Mouse (Mus musculus): Measurements from ENCODE around the gene Polr1d. TPM values are rescaled to one million over a fixed set of nuclear protein-coding genes. Genes with fewer than 3 reads are reported as not detected.

Gene Polr1d
- polyA plus RNA-seq, 1 experiment from 2014 or later: 139 TPM

DNA sequence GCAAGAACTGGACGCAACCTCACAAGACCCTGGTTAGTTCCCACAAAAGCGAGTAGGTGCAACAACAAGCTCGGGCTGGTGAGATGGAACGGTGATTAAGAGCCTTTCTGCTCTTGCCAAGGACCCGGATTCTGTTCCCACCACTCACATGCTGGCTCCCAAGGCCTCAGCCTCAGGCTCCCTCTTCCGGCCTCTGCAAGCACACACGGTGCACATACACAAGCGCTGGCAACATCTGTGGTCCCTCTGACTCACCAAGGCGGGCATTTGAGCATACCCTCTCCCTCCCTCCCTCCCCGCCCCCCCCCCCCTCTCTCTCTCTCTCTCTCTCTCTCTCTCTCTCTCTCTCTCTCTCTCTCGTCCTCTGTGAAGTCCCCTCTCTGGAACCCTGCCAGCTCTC is 31.5 kb upstream of the Polr1d start:
- Histone ChIP-seq H3K9ac (no peak overlapping the region), H3K36me3 (peaks cover 9% of the 10 kb centered on the region), H3K4me2 (replicated peaks) (no peak overlapping the region), H3K27ac (replicated peaks) (no peak overlapping the region), H3K4me1 (peaks cover 23% of the 10 kb centered on the region; the same call in 1 of the 2 replicates), H3K27me3 (no peaks in the 10 kb centered on the region), H3K4me3 (replicated peaks) (no peak overlapping the region), H3K9me3 (replicated peaks) (no peaks in the 10 kb centered on the region)
- WGBS: 60% methylated on average over 10 of the region's 11 CpGs
- ATAC-seq (ENCODE audit: insufficient number of reproducible peaks, low FRiP score, low TSS enrichment, low read depth): no peak

DNA sequence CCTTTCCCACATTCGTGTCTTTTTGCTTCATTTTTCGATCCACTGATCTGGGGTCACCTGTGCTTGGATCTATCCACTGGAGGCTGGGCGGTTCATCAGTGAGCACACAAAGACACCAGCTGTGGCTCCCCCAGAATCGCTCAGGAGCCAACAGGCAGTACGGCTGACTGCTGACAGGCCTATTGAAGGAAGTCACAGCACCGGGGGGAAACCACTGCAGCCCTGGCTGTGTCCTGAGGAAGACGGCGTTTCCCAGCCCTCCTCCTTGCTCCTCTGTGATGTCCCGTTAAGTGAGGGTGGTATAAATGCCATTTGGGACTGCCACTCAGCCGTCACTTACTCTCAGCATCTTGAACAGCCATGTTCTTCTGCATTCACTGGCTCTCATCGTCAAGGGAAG is 30.9 kb upstream of the Polr1d start:
- H3K27me3 ChIP-seq: no peaks in the 10 kb centered on the region
- no peak overlapping the region for H3K4me2 ChIP-seq (replicated peaks)
- H3K4me3 ChIP-seq (replicated peaks): no peak overlapping the region
- peaks cover 9% of the 10 kb centered on the region for H3K36me3 ChIP-seq
- no peak for ATAC-seq (ENCODE audit: insufficient number of reproducible peaks, low FRiP score, low TSS enrichment, low read depth)
- no peaks in the 10 kb centered on the region for H3K9me3 ChIP-seq (replicated peaks)
- WGBS: 72% methylated on average over 11 of the region's 11 CpGs
- H3K4me1 ChIP-seq: peaks cover 26% of the 10 kb centered on the region; the same call in 1 of the 2 replicates
- H3K9ac ChIP-seq: no peak overlapping the region
- H3K27ac ChIP-seq (replicated peaks): no peak overlapping the region

GRCm38 (mm10) chr5:147049544-147050209 is 27.2 kb upstream of the Polr1d start:
- no peaks in the 10 kb centered on the region for H3K36me3 ChIP-seq
- H3K9me3 ChIP-seq (replicated peaks): no peaks in the 10 kb centered on the region
- peaks cover 25% of the 10 kb centered on the region; the same call in 1 of the 2 replicates for H3K4me1 ChIP-seq
- no peak overlapping the region for H3K4me3 ChIP-seq (replicated peaks)
- H3K9ac ChIP-seq: no peak overlapping the region
- H3K27ac ChIP-seq (replicated peaks): no peak overlapping the region
- H3K27me3 ChIP-seq: no peaks in the 10 kb centered on the region
- WGBS: 75% methylated on average over 19 of the region's 19 CpGs
- no peak overlapping the region for H3K4me2 ChIP-seq (replicated peaks)
- no peak for ATAC-seq (ENCODE audit: insufficient number of reproducible peaks, low FRiP score, low TSS enrichment, low read depth)

DNA sequence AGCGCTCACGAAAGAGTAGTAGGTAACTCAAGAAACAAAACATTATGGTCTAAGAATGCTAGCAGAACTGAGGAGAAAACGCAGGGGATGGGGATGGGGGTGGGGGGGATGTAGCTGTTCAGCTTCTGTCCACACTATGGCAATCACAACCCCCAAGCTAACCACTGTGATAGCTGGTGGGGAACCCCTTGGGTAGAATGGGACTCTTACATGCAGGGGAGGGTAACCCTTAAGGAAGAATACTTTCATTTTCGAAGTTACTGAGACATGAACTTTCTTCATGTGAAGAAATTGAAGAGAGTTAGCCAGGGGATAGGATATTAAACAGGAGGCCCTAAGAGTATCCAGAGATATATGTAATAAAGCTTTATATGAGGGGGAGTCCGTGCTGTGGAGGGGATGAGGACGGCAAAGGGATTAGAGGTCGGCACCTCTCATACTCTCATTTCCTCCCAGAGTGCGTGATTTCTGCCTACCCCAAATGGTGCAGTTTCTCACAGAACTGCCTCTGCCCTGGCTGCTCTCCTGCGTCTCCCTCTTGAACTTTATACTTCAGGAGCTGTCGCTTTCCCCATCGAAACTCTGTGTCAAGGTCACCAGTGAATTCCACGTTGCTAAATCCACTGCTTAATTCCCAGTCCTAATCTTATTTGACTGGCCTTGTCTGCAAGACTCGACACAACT is 25.9 kb upstream of the Polr1d start:
- ATAC-seq (ENCODE audit: insufficient number of reproducible peaks, low FRiP score, low TSS enrichment, low read depth): no peak
- Histone ChIP-seq H3K4me1 (peaks cover 30% of the 10 kb centered on the region; the same call in 1 of the 2 replicates), H3K27ac (replicated peaks) (no peak overlapping the region), H3K9ac (no peak overlapping the region), H3K4me3 (replicated peaks) (no peak overlapping the region), H3K36me3 (no peaks in the 10 kb centered on the region), H3K4me2 (replicated peaks) (no peak overlapping the region), H3K9me3 (replicated peaks) (no peaks in the 10 kb centered on the region), H3K27me3 (no peaks in the 10 kb centered on the region)
- 67% methylated on average over 13 of the region's 13 CpGs for WGBS

DNA sequence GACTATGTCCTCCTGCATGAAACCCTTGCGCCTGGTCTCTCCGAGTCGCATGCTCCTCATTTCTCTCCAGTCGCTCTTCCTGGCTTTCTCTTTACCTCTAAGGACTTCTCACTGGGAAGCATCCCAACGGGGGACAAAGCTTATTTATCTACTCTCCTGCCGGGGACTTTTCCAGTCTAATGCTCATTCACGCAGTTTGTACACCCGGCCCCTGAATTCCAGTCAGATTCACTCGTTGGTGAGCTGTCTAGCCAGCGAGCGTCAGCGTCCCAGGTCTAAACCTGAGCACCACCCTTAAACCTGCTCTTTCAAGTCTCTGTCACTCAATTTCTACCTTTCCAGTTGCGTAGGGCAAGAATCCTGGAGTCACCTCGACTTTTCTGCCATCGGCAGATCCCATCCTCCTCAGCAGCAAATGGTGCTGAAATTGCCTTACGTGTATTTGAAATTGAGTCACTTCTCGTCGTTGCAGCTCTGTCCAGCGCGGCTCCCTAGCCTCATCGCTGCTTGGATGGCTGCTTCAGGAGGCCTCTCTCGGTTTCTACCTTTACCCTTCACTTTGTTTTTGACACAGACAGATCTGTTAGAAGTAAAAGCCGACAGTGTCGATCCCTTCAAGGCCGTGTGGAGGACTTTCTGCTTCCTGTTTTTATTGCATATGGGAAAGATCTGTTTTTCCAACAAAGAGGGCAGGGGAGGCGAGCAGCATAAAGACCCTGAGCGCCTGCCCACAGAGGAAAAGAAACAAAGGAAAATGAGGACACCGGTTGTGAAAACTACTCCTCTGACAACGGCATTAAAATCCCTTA is 25.1 kb upstream of the Polr1d start:
- no peaks in the 10 kb centered on the region for H3K27me3 ChIP-seq
- no peaks in the 10 kb centered on the region for H3K36me3 ChIP-seq
- no peak overlapping the region for H3K4me3 ChIP-seq (replicated peaks)
- no peaks in the 10 kb centered on the region for H3K9me3 ChIP-seq (replicated peaks)
- no peak overlapping the region for H3K9ac ChIP-seq
- ATAC-seq (ENCODE audit: insufficient number of reproducible peaks, low FRiP score, low TSS enrichment, low read depth): no peak
- peaks cover 32% of the 10 kb centered on the region; the same call in 1 of the 2 replicates for H3K4me1 ChIP-seq
- no peak overlapping the region for H3K4me2 ChIP-seq (replicated peaks)
- WGBS: 59% methylated on average over 29 of the region's 29 CpGs
- H3K27ac ChIP-seq (replicated peaks): no peak overlapping the region

- ATAC-seq (ENCODE audit: insufficient number of reproducible peaks, low FRiP score, low TSS enrichment, low read depth): no peak
- H3K4me3 ChIP-seq (replicated peaks): no peak overlapping the region
- no peaks in the 10 kb centered on the region for H3K36me3 ChIP-seq
- peaks cover 32% of the 10 kb centered on the region; the same call in 1 of the 2 replicates for H3K4me1 ChIP-seq
- H3K9ac ChIP-seq: no peak overlapping the region
- WGBS: 51% methylated on average over 4 of the region's 4 CpGs
- H3K27me3 ChIP-seq: no peaks in the 10 kb centered on the region
- no peak overlapping the region for H3K27ac ChIP-seq (replicated peaks)
- H3K9me3 ChIP-seq (replicated peaks): no peaks in the 10 kb centered on the region
- H3K4me2 ChIP-seq (replicated peaks): no peak overlapping the region
Observed at GRCm38 (mm10) chr5:147052309-147052558, 24.6 kb upstream of the Polr1d start.

DNA sequence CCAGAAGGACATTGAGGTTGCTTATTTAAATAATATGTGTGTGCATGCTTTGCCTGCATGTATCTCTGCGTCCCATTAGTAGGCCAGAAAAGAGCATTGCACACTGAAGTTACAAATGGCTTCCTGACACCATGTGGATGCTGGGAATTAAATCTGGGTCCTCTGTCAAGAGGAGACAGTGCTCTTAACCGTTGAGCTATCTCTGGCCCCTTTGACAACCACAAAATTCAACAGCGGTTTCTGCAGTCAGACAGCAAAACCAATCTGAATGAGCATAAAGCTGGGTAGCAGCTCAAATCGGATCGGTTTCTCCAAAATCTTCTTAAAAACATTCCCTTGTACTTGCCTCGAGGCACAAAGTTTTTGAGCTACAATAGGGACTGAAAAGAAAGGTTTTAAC is 23.8 kb upstream of the Polr1d start:
- Histone ChIP-seq H3K4me1 (peaks cover 32% of the 10 kb centered on the region; the same call in 1 of the 2 replicates), H3K4me3 (replicated peaks) (no peak overlapping the region), H3K27me3 (no peaks in the 10 kb centered on the region), H3K9ac (no peak overlapping the region), H3K27ac (replicated peaks) (no peak overlapping the region), H3K9me3 (replicated peaks) (no peaks in the 10 kb centered on the region), H3K4me2 (replicated peaks) (no peak overlapping the region), H3K36me3 (no peaks in the 10 kb centered on the region)
- ATAC-seq (ENCODE audit: insufficient number of reproducible peaks, low FRiP score, low TSS enrichment, low read depth): no peak
- WGBS: 61% methylated on average over 6 of the region's 6 CpGs

DNA sequence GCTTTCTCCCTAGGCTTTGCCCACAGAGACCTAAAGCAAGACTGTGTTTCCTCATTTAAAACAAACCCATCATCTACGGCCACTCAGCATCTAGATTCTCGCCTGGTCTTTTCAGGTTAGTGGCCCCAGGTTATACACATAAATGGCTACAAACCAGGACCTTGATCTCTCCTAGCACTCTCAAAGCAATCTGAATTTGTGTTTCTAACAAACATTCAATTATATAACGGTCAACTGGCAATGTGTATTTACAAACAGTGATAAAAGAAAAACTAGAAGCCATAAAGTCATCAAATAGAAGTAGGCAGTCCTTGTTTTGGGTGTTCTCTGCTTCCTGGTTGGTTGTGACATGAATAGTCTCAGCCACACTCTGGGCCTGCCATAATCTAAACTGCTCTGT is 23.4 kb upstream of the Polr1d start:
- Histone ChIP-seq H3K4me2 (replicated peaks) (no peak overlapping the region), H3K9ac (no peak overlapping the region), H3K9me3 (replicated peaks) (no peaks in the 10 kb centered on the region), H3K36me3 (no peaks in the 10 kb centered on the region), H3K27me3 (no peaks in the 10 kb centered on the region), H3K4me3 (replicated peaks) (no peak overlapping the region), H3K4me1 (peaks cover 32% of the 10 kb centered on the region; the same call in 1 of the 2 replicates), H3K27ac (replicated peaks) (no peak overlapping the region)
- no peak for ATAC-seq (ENCODE audit: insufficient number of reproducible peaks, low FRiP score, low TSS enrichment, low read depth)
- 74% methylated on average over 3 of the region's 3 CpGs for WGBS

GRCm38 (mm10) chr5:147054328-147054727 is 22.5 kb upstream of the Polr1d start:
- no peak overlapping the region for H3K4me2 ChIP-seq (replicated peaks)
- H3K4me3 ChIP-seq (replicated peaks): no peak overlapping the region
- no peak overlapping the region for H3K27ac ChIP-seq (replicated peaks)
- H3K9ac ChIP-seq: no peak overlapping the region
- H3K9me3 ChIP-seq (replicated peaks): no peaks in the 10 kb centered on the region
- peaks cover 28% of the 10 kb centered on the region; the same call in 1 of the 2 replicates for H3K4me1 ChIP-seq
- 78% methylated on average over 6 of the region's 6 CpGs for WGBS
- ATAC-seq (ENCODE audit: insufficient number of reproducible peaks, low FRiP score, low TSS enrichment, low read depth): no peak
- H3K27me3 ChIP-seq: no peaks in the 10 kb centered on the region
- no peaks in the 10 kb centered on the region for H3K36me3 ChIP-seq

GRCm38 (mm10) chr5:147054747-147055270 is 22.0 kb upstream of the Polr1d start:
- 51% methylated on average over 2 of the region's 2 CpGs for WGBS
- H3K36me3 ChIP-seq: no peaks in the 10 kb centered on the region
- no peak overlapping the region for H3K9ac ChIP-seq
- H3K4me3 ChIP-seq (replicated peaks): no peak overlapping the region
- no peak for ATAC-seq (ENCODE audit: insufficient number of reproducible peaks, low FRiP score, low TSS enrichment, low read depth)
- H3K27me3 ChIP-seq: no peaks in the 10 kb centered on the region
- H3K4me2 ChIP-seq (replicated peaks): no peak overlapping the region
- peaks cover 25% of the 10 kb centered on the region; the same call in 1 of the 2 replicates for H3K4me1 ChIP-seq
- H3K9me3 ChIP-seq (replicated peaks): no peaks in the 10 kb centered on the region
- no peak overlapping the region for H3K27ac ChIP-seq (replicated peaks)

GRCm38 (mm10) chr5:147055572-147056245 is 21.1 kb upstream of the Polr1d start:
- Histone ChIP-seq H3K36me3 (no peaks in the 10 kb centered on the region), H3K9ac (no peak overlapping the region), H3K4me1 (peaks cover 22% of the 10 kb centered on the region; the same call in 1 of the 2 replicates), H3K4me2 (replicated peaks) (no peak overlapping the region), H3K9me3 (replicated peaks) (no peaks in the 10 kb centered on the region), H3K27ac (replicated peaks) (no peak overlapping the region), H3K27me3 (no peaks in the 10 kb centered on the region), H3K4me3 (replicated peaks) (no peak overlapping the region)
- WGBS: 69% methylated on average over 6 of the region's 6 CpGs
- no peak for ATAC-seq (ENCODE audit: insufficient number of reproducible peaks, low FRiP score, low TSS enrichment, low read depth)

All from embryonic facial prominence, embryonic 15.5 days (tissue).